Mouse (Mus musculus) kidney, embryonic 16.5 days (tissue): Measurements from ENCODE around the gene Rbfox3. TPM values are rescaled to one million over a fixed set of nuclear protein-coding genes. Genes with fewer than 3 reads are reported as not detected.

Source experiments
- ATAC-seq: fragments of 200-750 bp; cut with Nextera tagmentation; 2 replicates; pipeline ENCODE4 v1.8.0; 2017; ENCODE audit warnings: moderate TSS enrichment; ENCODE audit not compliant: low FRiP score, low TSS enrichment
- H3K27ac ChIP-seq: fragments of 300-500 bp; sonication (generic); 2 replicates; pipeline ENCODE4 v1.5.1; 2014; ENCODE audit warnings: low read length
- H3K27me3 ChIP-seq: fragments of 300-500 bp; sonication (generic); 2 replicates; pipeline ENCODE4 v1.6.1; 2014; ENCODE audit warnings: low read length, control low read depth, mixed read lengths; ENCODE audit not compliant: insufficient read depth
- H3K36me3 ChIP-seq: fragments of 300-500 bp; sonication (generic); 2 replicates; pipeline ENCODE4 v1.6.1; 2014; ENCODE audit warnings: low read length, control low read depth, mixed read lengths; ENCODE audit not compliant: insufficient read depth
- H3K4me1 ChIP-seq: fragments of 300-500 bp; sonication (generic); 2 replicates; pipeline ENCODE4 v1.6.1; 2014; ENCODE audit warnings: low read length, control low read depth, mixed read lengths; ENCODE audit not compliant: insufficient read depth
- H3K4me2 ChIP-seq: fragments of 300-500 bp; sonication (generic); replicated peaks from 2 replicates; pipeline ENCODE4 v1.6.1; 2014; ENCODE audit warnings: low read depth, low read length
- H3K4me3 ChIP-seq: fragments of 300-500 bp; sonication (generic); 2 replicates; pipeline ENCODE4 v1.5.1; 2014; ENCODE audit warnings: mild to moderate bottlenecking, low read length
- H3K9ac ChIP-seq: fragments of 300-500 bp; sonication (generic); replicated peaks from 2 replicates; pipeline ENCODE4 v1.6.1; 2014; ENCODE audit warnings: low read length
- H3K9me3 ChIP-seq: fragments of 300-500 bp; sonication (generic); 2 replicates; pipeline ENCODE4 v1.6.1; 2016; ENCODE audit warnings: low read length, control low read depth
- WGBS: fragments of 180-500 bp; shearing (Covaris S2); extraction: QIAGEN DNeasy Blood & Tissue Kit; methylation state at CpG from one replicate; pipeline ENCODE4 v1.1.7; 2014; 5-methylcytosine and 5-hydroxymethylcytosine counted together
- polyA plus RNA-seq: library from polyadenylated mRNA; unstranded; fragments of >200 nt; fragmentation: Nextera tagmentation; extraction: Ambion mirVana; gene quantifications from 2 replicates; pipeline ENCODE4 v1.2.1, GENCODE M21; 2015

The Rbfox3 gene
- polyA plus RNA-seq, 1 experiment from 2014 or later: 1.0 TPM

GRCm38 (mm10) chr11:118726430-118726829, 185.0 kb downstream of the Rbfox3 start:
- Histone ChIP-seq H3K4me3 (no peak overlapping the region), H3K4me1 (0 out of 2 replicates have a peak, but pooled peaks cover 3% of the 10 kb centered on the region), H3K27ac (no peak overlapping the region), H3K36me3 (no peaks in the 10 kb centered on the region), H3K9me3 (no peaks in the 10 kb centered on the region), H3K27me3 (no peaks in the 10 kb centered on the region), H3K9ac (no peak overlapping the region), H3K4me2 (no peak overlapping the region)
- 86% methylated on average over 8 of the region's 8 CpGs for WGBS
- no peak for ATAC-seq

- Histone ChIP-seq H3K36me3 (no peaks in the 10 kb centered on the region), H3K4me3 (no peak overlapping the region), H3K9ac (no peak overlapping the region), H3K4me2 (no peak overlapping the region), H3K9me3 (no peaks in the 10 kb centered on the region), H3K27ac (no peak overlapping the region), H3K4me1 (0 out of 2 replicates have a peak, but pooled peaks cover 3% of the 10 kb centered on the region), H3K27me3 (no peaks in the 10 kb centered on the region)
- WGBS: 78% methylated on average over 8 of the region's 8 CpGs
- no peak for ATAC-seq
Observed at GRCm38 (mm10) chr11:118724423-118724822, 187.0 kb downstream of the Rbfox3 start.

GRCm38 (mm10) chr11:118723166-118723565, 188.2 kb downstream of the Rbfox3 start:
- Histone ChIP-seq H3K9me3 (no peaks in the 10 kb centered on the region), H3K4me3 (no peak overlapping the region), H3K27me3 (no peaks in the 10 kb centered on the region), H3K4me1 (0 out of 2 replicates have a peak, but pooled peaks cover 3% of the 10 kb centered on the region), H3K9ac (no peak overlapping the region), H3K4me2 (no peak overlapping the region), H3K36me3 (no peaks in the 10 kb centered on the region), H3K27ac (no peak overlapping the region)
- 59% methylated on average over 8 of the region's 8 CpGs for WGBS
- ATAC-seq: no peak

- H3K27ac ChIP-seq: no peak overlapping the region
- H3K27me3 ChIP-seq: no peaks in the 10 kb centered on the region
- ATAC-seq: no peak
- no peak overlapping the region for H3K4me3 ChIP-seq
- H3K36me3 ChIP-seq: no peaks in the 10 kb centered on the region
- H3K9me3 ChIP-seq: no peaks in the 10 kb centered on the region
- H3K4me2 ChIP-seq: no peak overlapping the region
- H3K4me1 ChIP-seq: no peaks in the 10 kb centered on the region
- no peak overlapping the region for H3K9ac ChIP-seq
- WGBS: 49% methylated on average over 6 of the region's 6 CpGs
Observed at GRCm38 (mm10) chr11:118721898-118722297, 189.5 kb downstream of the Rbfox3 start.

GRCm38 (mm10) chr11:118714601-118715524, 196.5 kb downstream of the Rbfox3 start:
- no peak overlapping the region for H3K27ac ChIP-seq

GRCm38 (mm10) chr11:118712761-118713160, 198.6 kb downstream of the Rbfox3 start:
- H3K9ac ChIP-seq: no peak overlapping the region
- no peak overlapping the region for H3K4me3 ChIP-seq
- H3K27ac ChIP-seq: no peak overlapping the region
- H3K36me3 ChIP-seq: no peaks in the 10 kb centered on the region
- 72% methylated on average over 4 of the region's 4 CpGs for WGBS
- H3K4me1 ChIP-seq: no peaks in the 10 kb centered on the region
- H3K27me3 ChIP-seq: no peaks in the 10 kb centered on the region
- no peak for ATAC-seq
- H3K9me3 ChIP-seq: no peaks in the 10 kb centered on the region
- H3K4me2 ChIP-seq: no peak overlapping the region

More at GRCm38 (mm10) chr11:118714601-118715524, 196.5 kb downstream of the Rbfox3 start:
- Histone ChIP-seq H3K4me3 (no peak overlapping the region), H3K36me3 (no peaks in the 10 kb centered on the region), H3K4me2 (no peak overlapping the region), H3K4me1 (no peaks in the 10 kb centered on the region), H3K27me3 (no peaks in the 10 kb centered on the region), H3K9me3 (no peaks in the 10 kb centered on the region), H3K9ac (no peak overlapping the region)
- WGBS: 84% methylated on average over 26 of the region's 26 CpGs
- no peak for ATAC-seq

- Histone ChIP-seq H3K9ac (no peak overlapping the region), H3K9me3 (no peaks in the 10 kb centered on the region), H3K4me3 (no peak overlapping the region), H3K4me1 (no peaks in the 10 kb centered on the region), H3K27me3 (no peaks in the 10 kb centered on the region), H3K27ac (no peak overlapping the region), H3K36me3 (no peaks in the 10 kb centered on the region), H3K4me2 (no peak overlapping the region)
- ATAC-seq: no peak
- WGBS: 81% methylated on average over 9 of the region's 9 CpGs
Observed at GRCm38 (mm10) chr11:118712058-118712457, 199.3 kb downstream of the Rbfox3 start.

- H3K9ac ChIP-seq: no peak overlapping the region
- 78% methylated on average over 5 of the region's 5 CpGs for WGBS
- no peak for ATAC-seq
Observed at GRCm38 (mm10) chr11:118710035-118710434, 201.4 kb downstream of the Rbfox3 start.

GRCm38 (mm10) chr11:118696226-118696930, 215.0 kb downstream of the Rbfox3 start:
- no peak for ATAC-seq
- Histone ChIP-seq H3K9me3 (no peaks in the 10 kb centered on the region), H3K27me3 (no peaks in the 10 kb centered on the region), H3K9ac (no peak overlapping the region), H3K4me2 (no peak overlapping the region), H3K36me3 (no peaks in the 10 kb centered on the region), H3K27ac (no peak overlapping the region), H3K4me1 (no peaks in the 10 kb centered on the region), H3K4me3 (no peak overlapping the region)
- WGBS: 51% methylated on average over 16 of the region's 16 CpGs

More at GRCm38 (mm10) chr11:118710035-118710434, 201.4 kb downstream of the Rbfox3 start:
- H3K9me3 ChIP-seq: no peaks in the 10 kb centered on the region
- H3K4me3 ChIP-seq: no peak overlapping the region
- H3K4me1 ChIP-seq: no peaks in the 10 kb centered on the region
- H3K4me2 ChIP-seq: no peak overlapping the region
- H3K36me3 ChIP-seq: no peaks in the 10 kb centered on the region
- no peaks in the 10 kb centered on the region for H3K27me3 ChIP-seq
- H3K27ac ChIP-seq: no peak overlapping the region
